Mouse (Mus musculus) lung, postnatal 14 days (tissue): ENCODE data around the gene Mroh3.

Experiments used
- DNase-seq: peaks from one replicate; pipeline ENCODE4 v3.0.0; 2021

Mroh3 gene

DNA sequence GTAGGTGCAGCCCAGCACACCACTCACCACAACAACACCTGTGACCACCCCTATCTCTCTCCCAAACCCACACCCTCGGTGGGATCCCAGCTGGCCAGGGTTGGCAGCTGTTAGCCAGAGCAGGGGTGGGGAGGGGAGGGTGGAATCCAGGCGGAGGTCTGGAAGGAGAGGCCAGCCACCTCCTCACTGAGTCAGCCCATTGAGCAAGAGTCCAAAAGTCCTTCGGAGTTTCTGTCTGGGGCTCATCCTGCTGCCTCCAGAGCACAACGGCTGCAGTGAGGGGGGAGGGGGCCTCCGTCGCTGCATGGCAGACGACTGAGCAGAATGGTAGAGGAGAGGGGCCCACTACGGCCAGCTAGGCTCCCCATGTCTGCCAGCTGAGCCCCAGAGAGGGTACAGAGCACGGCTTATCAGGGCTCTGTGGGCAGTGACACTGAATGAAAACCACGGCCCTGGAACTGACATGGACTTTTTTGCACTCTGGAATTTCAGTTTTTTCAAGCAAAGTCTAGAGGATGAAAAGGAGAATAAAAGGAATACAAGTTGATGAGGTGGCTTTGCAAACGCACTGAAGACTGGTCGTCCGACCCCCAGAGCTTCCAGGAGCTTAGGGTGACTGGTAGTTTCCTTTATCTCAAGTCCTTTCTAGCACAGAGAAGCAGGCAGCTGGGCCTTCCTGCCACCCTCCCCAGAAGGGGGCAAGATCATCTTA, 15.9 kb upstream of the Mroh3 start:
- no peak for DNase-seq

DNA sequence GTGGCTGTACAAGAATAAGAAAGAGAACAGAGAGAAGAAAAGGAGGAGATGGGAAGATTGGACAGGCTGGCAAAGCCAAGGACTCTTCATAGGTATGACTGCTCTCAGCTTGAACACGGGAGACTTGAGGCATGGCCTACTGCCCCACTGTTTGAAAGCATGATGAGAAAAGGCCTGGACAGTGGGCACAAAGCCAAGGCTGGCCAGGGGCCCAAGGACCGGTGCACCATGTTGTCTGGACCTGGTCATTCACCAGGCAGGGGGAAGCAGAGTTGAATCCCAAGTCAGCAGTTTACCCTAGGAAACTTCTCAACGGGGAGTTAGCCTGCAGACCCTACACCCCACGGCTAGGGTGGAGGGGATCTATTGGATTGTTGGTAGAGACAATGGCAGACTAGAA, 15.2 kb upstream of the Mroh3 start:
- DNase-seq, result no peak

DNA sequence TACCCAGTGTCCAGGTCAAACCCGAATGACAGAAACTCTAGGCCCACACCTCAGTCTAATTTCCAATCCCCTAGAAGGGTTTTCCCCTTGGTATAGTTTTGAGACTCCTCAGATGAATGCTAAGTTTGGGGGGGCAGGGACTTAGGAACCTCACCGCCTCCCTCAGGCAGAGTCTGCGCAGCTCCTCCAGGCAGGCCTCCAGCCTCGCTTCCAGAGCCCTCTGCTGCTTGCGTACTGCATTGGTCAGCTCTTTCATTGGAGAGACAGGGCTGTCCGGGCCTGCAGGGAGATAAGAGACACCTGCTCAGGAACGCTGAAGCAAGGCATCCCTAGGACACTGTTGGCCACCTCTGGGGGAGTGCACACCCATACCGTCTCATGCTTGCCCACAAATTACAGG, 14.0 kb upstream of the Mroh3 start:
- DNase-seq, result no peak

- DNase-seq, result no peak
Observed at GRCm38 (mm10) chr1:136225846-136226245, 13.2 kb upstream of the Mroh3 start.

- no peak for DNase-seq
Observed at GRCm38 (mm10) chr1:136223758-136224342, 11.2 kb upstream of the Mroh3 start.

DNA sequence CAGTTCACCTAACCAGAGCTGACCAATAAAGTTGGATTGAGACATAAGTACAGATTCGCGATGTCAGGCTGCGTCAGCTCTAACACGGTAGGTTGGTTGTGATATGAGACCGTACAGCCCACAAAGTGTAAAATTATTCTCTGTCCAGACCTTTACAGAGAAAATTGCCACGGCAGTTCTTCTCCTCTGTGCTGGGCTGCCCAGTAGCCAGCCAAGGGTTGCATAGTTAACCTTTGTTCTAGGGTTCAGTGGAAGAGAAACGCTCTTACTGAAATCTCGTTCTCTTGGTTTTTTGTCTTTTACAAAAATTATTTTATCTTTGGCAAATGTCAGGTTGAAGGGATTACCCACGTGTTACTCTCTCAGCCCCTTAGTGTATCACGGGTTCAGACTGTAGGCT, 9.8 kb upstream of the Mroh3 start:
- DNase-seq, result no peak

DNA sequence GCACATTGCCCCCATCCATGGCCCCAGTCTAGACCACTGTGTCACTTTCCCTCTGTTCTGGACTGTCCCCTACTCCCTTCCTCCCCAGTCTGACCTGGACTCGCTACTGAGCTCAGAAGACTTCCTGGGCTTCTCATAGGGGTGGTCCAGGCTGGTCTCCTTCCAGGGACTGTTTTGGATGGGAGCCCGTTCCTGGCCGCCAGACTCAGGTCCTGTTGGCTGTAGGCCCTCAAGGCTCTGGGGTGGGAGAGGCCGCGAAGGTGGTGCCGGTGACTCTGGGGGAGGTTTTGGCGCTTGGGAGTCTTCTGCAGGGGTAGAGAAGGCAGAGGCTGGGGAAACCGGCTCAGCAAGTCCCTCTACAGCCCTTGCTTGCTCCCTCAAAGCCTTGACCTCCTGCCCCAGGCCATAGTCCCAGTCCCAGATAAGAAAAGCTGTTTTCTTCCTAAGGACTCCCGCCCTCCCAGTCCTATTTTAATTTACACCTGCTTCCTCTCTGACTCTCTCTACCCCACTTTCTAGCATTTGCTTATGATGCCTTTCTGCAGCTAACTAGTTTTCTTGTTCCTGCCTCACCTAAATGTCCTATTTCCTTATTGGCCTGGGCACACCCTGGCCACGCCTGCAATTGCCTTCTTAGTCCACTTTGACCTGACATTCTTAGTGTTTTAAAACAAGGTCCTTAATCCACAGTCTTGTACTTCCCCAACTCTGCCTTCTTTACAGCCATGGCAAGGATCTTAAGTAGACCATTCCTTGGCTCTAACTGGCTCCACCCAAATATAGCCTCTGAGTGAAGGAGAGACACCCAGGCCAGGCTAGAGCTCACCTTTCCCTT, 7.6 kb upstream of the Mroh3 start:
- peak; percentile 26 for DNase-seq

GRCm38 (mm10) chr1:136214304-136214703, 1.7 kb upstream of the Mroh3 start:
- DNase-seq, result no peak

DNA sequence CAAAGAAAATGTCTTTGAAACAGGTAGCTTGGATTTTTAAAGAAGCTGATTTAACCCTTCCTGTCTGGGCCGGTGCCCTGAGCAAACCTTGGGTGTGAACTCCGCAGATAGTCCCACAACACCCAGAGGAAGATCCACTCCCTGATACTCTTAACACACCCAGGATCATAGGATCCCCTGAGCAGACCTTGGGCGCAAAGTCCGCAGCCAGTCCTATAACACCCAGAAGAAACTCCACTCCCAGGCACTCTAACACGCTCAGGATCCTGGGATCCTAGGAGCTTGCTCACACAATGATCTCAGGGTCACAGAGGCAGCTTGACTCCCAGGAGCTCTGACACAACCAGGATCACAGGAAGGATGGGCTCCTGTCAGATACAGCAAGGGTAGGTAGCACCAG, 22.6 kb downstream of the Mroh3 start:
- DNase-seq, result no peak

DNA sequence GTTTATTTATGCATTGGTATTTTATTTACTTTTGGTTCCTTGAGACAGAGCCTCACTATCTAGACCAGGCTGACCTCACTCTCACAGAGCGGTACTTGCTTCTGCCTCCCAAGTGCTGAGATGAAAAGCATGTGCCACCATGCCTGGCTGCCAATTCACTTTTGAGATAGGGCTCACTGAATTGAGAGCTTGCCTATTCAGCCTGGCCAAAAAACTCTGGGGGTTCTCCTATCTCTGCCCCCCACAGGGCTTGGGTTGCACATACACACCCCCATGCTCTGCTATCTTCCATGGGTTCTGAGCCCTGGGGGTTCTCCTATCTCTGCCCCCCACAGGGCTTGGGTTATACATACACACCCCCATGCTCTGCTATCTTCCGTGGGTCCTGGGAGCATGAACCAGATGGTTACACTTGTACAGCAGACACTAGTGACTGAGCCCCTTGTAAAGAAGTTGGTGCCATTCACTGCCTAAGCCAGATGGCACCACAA, 33.1 kb downstream of the Mroh3 start:
- no peak for DNase-seq

DNA sequence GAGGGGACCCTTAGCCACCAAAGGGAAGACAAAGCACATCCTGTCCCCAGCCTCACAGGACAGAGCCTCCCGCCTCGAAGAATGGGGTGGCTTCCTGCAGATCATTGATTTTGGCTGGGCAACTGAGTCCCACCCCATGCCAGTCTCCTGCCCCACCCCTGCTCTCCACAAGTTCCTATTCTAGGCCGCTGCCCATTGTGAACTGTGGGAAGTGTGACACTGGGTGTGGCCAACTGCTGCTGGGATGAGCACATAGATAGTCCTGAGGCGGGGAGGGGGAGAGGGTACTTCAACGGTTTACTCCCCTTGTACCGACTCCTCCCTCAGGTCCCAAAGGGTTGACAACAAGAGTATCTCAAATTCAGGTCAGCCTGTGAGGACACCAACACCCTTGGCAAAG, 33.9 kb downstream of the Mroh3 start:
- peak; percentile 54 for DNase-seq

- peak; percentile 40 for DNase-seq
Observed at GRCm38 (mm10) chr1:136177085-136177484, 35.5 kb downstream of the Mroh3 start.

DNA sequence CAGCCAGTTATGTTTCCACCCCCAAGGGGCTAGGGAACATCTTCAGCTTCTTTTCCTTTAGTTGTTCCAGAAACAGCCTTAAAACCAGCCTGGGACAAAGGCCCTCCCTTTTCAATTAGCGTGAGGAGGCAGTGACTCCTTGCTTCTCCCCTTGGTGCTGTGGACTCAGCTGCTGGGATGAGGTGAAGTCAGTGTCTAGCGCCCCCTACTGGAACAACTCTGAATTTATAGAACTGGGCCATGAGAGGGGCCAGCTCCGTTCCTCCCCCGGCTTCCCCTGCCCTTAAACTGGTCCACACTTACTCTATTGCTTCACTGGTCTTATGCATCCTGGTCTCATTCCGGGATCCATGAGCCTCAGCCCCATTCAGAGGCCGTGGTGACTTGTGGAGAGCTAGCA, 37.4 kb downstream of the Mroh3 start:
- DNase-seq, result peak; percentile 44

GRCm38 (mm10) chr1:136174101-136174606, 38.5 kb downstream of the Mroh3 start:
- peak; percentile 24 for DNase-seq

GRCm38 (mm10) chr1:136172696-136173095, 39.9 kb downstream of the Mroh3 start:
- DNase-seq, result no peak

DNA sequence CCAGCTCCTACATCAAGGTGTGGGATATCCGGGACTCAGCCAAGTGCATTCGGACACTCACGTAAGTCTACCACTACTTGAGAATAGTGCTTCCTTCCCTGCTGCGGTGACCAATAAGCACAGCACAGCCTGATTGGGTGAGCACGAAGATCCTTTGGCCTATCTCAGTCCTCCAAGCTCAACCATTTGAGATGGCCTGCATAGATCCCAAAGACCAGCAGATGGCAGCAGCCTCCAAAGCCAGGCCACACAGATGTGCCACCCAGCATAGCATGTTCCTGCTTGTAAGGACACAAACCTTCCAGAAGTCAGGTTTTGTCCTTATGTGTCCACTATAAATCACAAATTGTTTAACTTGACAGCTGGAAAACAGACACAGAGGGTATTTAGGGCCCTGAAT, 42.5 kb downstream of the Mroh3 start:
- peak; percentile 79 for DNase-seq

DNA sequence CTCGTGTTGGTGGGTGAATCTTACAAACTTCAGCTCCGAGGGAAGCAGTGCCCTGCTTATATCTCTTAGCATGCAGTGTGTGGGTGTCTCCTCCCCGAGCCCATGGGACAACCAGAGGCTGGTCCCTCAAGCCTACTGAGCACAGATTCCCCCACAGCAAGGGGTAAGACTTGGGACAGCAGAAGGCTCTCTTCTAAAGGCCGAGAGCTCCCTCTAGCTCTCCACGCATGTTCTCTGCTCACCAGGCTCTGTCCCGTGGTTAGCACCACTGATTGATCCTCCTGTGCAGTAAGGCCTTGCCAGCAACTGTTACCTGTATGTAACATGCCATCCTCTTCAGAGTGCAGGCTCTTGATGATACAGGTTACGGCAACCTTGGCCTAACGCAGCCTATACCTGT, 45.0 kb downstream of the Mroh3 start:
- DNase-seq, result peak; percentile 22

- no peak for DNase-seq
Observed at GRCm38 (mm10) chr1:136165436-136165835, 47.2 kb downstream of the Mroh3 start.

DNA sequence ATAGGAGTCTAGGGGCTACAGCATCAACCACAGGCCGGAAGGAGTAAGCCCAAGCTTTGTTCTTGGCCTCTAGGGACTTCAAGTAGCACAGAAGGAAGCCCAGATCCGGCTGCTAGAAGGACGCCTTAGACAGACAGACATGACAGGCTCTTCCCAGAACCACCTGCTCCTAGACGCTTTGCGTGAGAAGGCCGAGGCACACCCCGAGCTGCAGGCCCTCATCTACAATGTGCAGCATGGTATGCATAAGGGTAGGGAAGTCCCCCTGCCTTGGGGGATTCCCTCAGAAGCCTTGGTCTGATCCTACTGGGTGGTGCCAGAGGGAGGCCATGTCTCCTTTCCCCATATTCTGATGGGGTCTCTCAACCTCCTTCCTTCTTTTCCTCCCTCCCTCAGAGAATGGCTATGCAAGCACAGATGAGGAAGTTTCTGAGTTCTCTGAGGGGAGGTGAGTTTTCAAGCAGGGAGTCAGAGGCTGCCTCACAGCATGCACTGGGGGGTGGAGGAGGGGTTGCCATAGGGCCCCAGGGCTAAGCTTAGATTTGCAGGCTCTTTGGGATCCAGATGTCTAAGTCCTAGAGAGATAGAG, 51.2 kb downstream of the Mroh3 start:
- DNase-seq, result no peak

GRCm38 (mm10) chr1:136160930-136161329, 51.7 kb downstream of the Mroh3 start:
- no peak for DNase-seq

DNA sequence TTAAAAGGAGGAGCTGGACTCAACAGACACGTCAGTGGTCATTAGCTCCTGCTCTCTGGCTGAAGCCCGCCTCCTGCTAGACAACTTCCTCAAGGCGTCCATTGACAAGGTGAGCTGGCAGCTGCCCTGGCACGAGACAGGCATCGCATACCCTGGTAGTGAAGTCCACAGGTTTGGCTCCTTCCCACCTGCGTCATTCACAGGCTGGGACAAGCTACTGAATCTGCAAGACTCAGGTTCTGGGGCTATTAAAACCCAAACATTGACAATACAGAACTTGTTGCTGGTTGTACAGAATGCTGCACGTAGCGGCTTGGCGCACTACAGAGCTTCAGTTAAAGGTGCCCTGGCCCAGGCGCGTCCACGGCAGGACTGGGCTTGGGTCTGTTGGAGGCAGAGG, 52.3 kb downstream of the Mroh3 start:
- DNase-seq, result no peak

- no peak for DNase-seq
Observed at GRCm38 (mm10) chr1:136159830-136160229, 52.8 kb downstream of the Mroh3 start.

GRCm38 (mm10) chr1:136156951-136157350, 55.7 kb downstream of the Mroh3 start:
- no peak for DNase-seq
